Mouse (Mus musculus) liver, adult 2 months (tissue): Measurements from ENCODE around the gene Mageb2.
"Not testable (repeated sequence)": the region's sequence is repeated elsewhere in the genome, so short reads cannot be mapped to it uniquely, and the experiment has no call there.

Experiments
- CTCF ChIP-seq: fragments of 200-500 bp; IDR thresholded peaks from 2 replicates; pipeline ENCODE4 v1.5.1; 2011; ENCODE audit warnings: low read depth, low read length, control low read depth
- POLR2A ChIP-seq: fragments of 200-500 bp; IDR thresholded peaks from 2 replicates; pipeline ENCODE4 v1.6.1; 2011; ENCODE audit warnings: low read length, control low read depth; ENCODE audit not compliant: insufficient read depth; ENCODE audit errors: extremely low read depth

- not testable (repeated sequence) for TF ChIP-seq POLR2A, CTCF
Measured at GRCm38 (mm10) chrX:91331390-91331789, at the start of gene Mageb2.
